Mouse (Mus musculus) CH12.LX (cell line): ENCODE results near the gene Celf2. TPM values are rescaled to one million over a fixed set of nuclear protein-coding genes. Genes with fewer than 3 reads are reported as not detected.

Experiments
- DNase-seq: peaks from one replicate; pipeline ENCODE4 v3.0.0-alpha.2; 2013; ENCODE audit errors: extremely low read depth
- H3K27ac ChIP-seq: 2 replicates; pipeline ENCODE4 v1.5.1; 2012; ENCODE audit warnings: low read depth, mild to moderate bottlenecking, control low read depth, moderate library complexity; ENCODE audit not compliant: insufficient read depth
- H3K27me3 ChIP-seq: replicated peaks from 2 replicates; pipeline ENCODE3; 2012; ENCODE audit warnings: inconsistent platforms
- H3K36me3 ChIP-seq, 2 experiments: replicated peaks in 1 of 2; 2 replicates each; pipeline versions ENCODE3 to v1.6.1; 2012; ENCODE audit warnings: inconsistent platforms in 1 of 2, low read length in 1 of 2, mild to moderate bottlenecking in 1 of 2, mixed read lengths in 1 of 2, moderate library complexity in 1 of 2; ENCODE audit not compliant: control insufficient read depth in 1 of 2, insufficient read depth in 1 of 2
- H3K4me1 ChIP-seq, 2 experiments: 2 replicates each; pipeline ENCODE4 v1.6.1; 2012; ENCODE audit warnings: inconsistent platforms in 1 of 2, moderate library complexity in 1 of 2; ENCODE audit not compliant: insufficient read depth in 2 of 2, control insufficient read depth in 1 of 2
- H3K4me2 ChIP-seq: 2 replicates; pipeline ENCODE4 v1.6.1; 2012; ENCODE audit warnings: low read depth, mild to moderate bottlenecking, control low read depth; ENCODE audit not compliant: poor library complexity, insufficient read depth, severe bottlenecking
- H3K4me3 ChIP-seq, 3 experiments: fragments of 150-350 bp in 1 of 3; sonication (generic) in 1 of 3; replicated peaks in 1 of 3; 2 replicates each; pipeline versions ENCODE3 to v1.5.1; 2011 to 2012; ENCODE audit warnings: low read depth in 2 of 3, low read length in 2 of 3, mild to moderate bottlenecking in 2 of 3, moderate library complexity in 2 of 3, control low read depth in 1 of 3, improper control_type of control experiment in 1 of 3, inconsistent platforms in 1 of 3, mixed read lengths in 1 of 3; ENCODE audit not compliant: poor library complexity in 1 of 3
- H3K79me2 ChIP-seq: replicated peaks from 2 replicates; pipeline ENCODE4 v1.6.1; 2012; ENCODE audit warnings: mild to moderate bottlenecking, moderate library complexity; ENCODE audit not compliant: control insufficient read depth, poor library complexity, insufficient read depth, severe bottlenecking; ENCODE audit errors: extremely low read depth
- H3K9ac ChIP-seq: 2 replicates; pipeline ENCODE4 v1.6.1; 2012; ENCODE audit warnings: low read depth, mild to moderate bottlenecking, control low read depth, moderate library complexity; ENCODE audit not compliant: insufficient read depth
- H3K9me3 ChIP-seq: replicated peaks from 2 replicates; pipeline ENCODE3; 2012; ENCODE audit warnings: low read length, inconsistent platforms, mixed read lengths
- CHD2 ChIP-seq: IDR thresholded peaks from 2 replicates; pipeline ENCODE4 v1.6.1; 2011; ENCODE audit warnings: low read length, improper control_type of control experiment
- ELF1 ChIP-seq: IDR thresholded peaks from 2 replicates; pipeline ENCODE4 v1.6.1; 2014; ENCODE audit warnings: low read depth, mild to moderate bottlenecking, inconsistent platforms, low read length, improper control_type of control experiment
- EP300 ChIP-seq: IDR thresholded peaks from 2 replicates; pipeline ENCODE4 v1.6.1; 2011; ENCODE audit warnings: low read length, improper control_type of control experiment
- ETS1 ChIP-seq: conservative IDR thresholded peaks from 2 replicates; pipeline ENCODE4 v1.6.1; 2012; ENCODE audit warnings: low read depth, mild to moderate bottlenecking, inconsistent platforms, low read length, improper control_type of control experiment, moderate library complexity
- IRF4 ChIP-seq: IDR thresholded peaks from 2 replicates; pipeline ENCODE4 v1.6.1; 2014; ENCODE audit warnings: low read depth, mild to moderate bottlenecking, inconsistent platforms, low read length, improper control_type of control experiment
- JUN ChIP-seq: IDR thresholded peaks from 2 replicates; pipeline ENCODE4 v1.6.1; 2011; ENCODE audit warnings: low read depth, mild to moderate bottlenecking, low read length, improper control_type of control experiment, moderate library complexity; ENCODE audit not compliant: insufficient read depth
- KAT2A ChIP-seq: IDR thresholded peaks from 2 replicates; pipeline ENCODE4 v1.6.1; 2012; ENCODE audit warnings: low read length, improper control_type of control experiment, inconsistent platforms; ENCODE audit not compliant: insufficient replicate concordance
- NELFE ChIP-seq: IDR thresholded peaks from 2 replicates; pipeline ENCODE4 v1.6.1; 2011; ENCODE audit warnings: low read depth, low read length, improper control_type of control experiment
- PAX5 ChIP-seq: IDR thresholded peaks from 2 replicates; pipeline ENCODE4 v1.6.1; 2012; ENCODE audit warnings: low read length, inconsistent platforms, mixed read lengths
- POLR2A ChIP-seq: IDR thresholded peaks from 2 replicates; pipeline ENCODE4 v1.6.1; 2011; ENCODE audit warnings: low read depth, mild to moderate bottlenecking, improper control_type of control experiment, low read length
- RAD21 ChIP-seq: IDR thresholded peaks from 2 replicates; pipeline ENCODE4 v1.6.1; 2011; ENCODE audit warnings: low read depth, mild to moderate bottlenecking, low read length, improper control_type of control experiment, moderate library complexity
- TCF12 ChIP-seq: IDR thresholded peaks from 2 replicates; pipeline ENCODE4 v1.6.1; 2014; ENCODE audit warnings: low read depth, mild to moderate bottlenecking, inconsistent platforms, low read length, improper control_type of control experiment
- USF2 ChIP-seq: conservative IDR thresholded peaks from 2 replicates; pipeline ENCODE4 v1.6.1; 2011; ENCODE audit warnings: low read depth, low read length, improper control_type of control experiment
- ZC3H11A ChIP-seq: IDR thresholded peaks from 2 replicates; pipeline ENCODE4 v1.6.1; 2012; ENCODE audit warnings: low read depth, mild to moderate bottlenecking, inconsistent platforms, low read length, improper control_type of control experiment
- ZKSCAN1 ChIP-seq: IDR thresholded peaks from 2 replicates; pipeline ENCODE4 v1.6.1; 2012; ENCODE audit warnings: low read depth, inconsistent platforms, low read length, improper control_type of control experiment, borderline replicate concordance
- ZMIZ1 ChIP-seq: IDR thresholded peaks from 2 replicates; pipeline ENCODE4 v1.6.1; 2012; ENCODE audit warnings: low read depth, mild to moderate bottlenecking, inconsistent platforms, low read length, improper control_type of control experiment
- ZNF384 ChIP-seq: IDR thresholded peaks from 2 replicates; pipeline ENCODE4 v1.6.1; 2012; ENCODE audit warnings: low read depth, low read length, improper control_type of control experiment, inconsistent platforms
- dilution Hi-C: fragments of 300-500 bp; cut with MboI; formaldehyde crosslinking; loops from 2 replicates; pipeline ENCODE4 v1.14.3; 2020; ENCODE audit warnings: low sequenced_read_pairs; ENCODE audit not compliant: extremely low pct_unique_long_range_greater_than_20kb, extremely low pct_ligation_motif_present
- in situ Hi-C: fragments of 300-500 bp; cut with MboI; formaldehyde crosslinking; loops from 3 replicates; pipeline ENCODE4 v1.14.3; 2019; ENCODE audit warnings: low sequenced_read_pairs, low pct_ligation_motif_present, low pct_unique_long_range_greater_than_20kb, mixed read lengths
- polyA plus RNA-seq: library from polyadenylated mRNA; unstranded; fragments of >175 nt; gene quantifications from 2 replicates; pipeline ENCODE4 v1.2.1, GENCODE M21; 2012; ENCODE audit warnings: low read depth; ENCODE audit not compliant: insufficient read length
- total RNA-seq, 2 experiments: library from RNA; depleted of rRNA; stranded (reverse); fragments of 300-350 nt in 1 of 2; fragments of >200 nt in 1 of 2; gene quantifications; 2 replicates each; pipeline ENCODE4 v1.2.3; 2012 to 2014

Celf2 gene
- total and polyA plus RNA-seq, 3 experiments, result 51.0 to 143 (median 103) TPM

GRCm38 (mm10) chr2:6830021-6830420, 679.3 kb downstream of the Celf2 start:
- Histone ChIP-seq H3K9ac (no peak overlapping the region), H3K79me2 (no peaks in the 10 kb centered on the region), H3K4me1 (no peaks in the 10 kb centered on the region; a peak in 1 of 4 replicates), H3K36me3 (no peaks in the 10 kb centered on the region)
- no peak for TF ChIP-seq POLR2A
- no peak for TF ChIP-seq KAT2A
- no peak for TF ChIP-seq ZMIZ1
- TF ChIP-seq, all 38 proteins: peak for 0
- no peak overlapping the region for H3K4me3 ChIP-seq
- in situ Hi-C loops (no loop called here), dilution Hi-C loops (no loop called here)
- H3K4me2 ChIP-seq, result no peak overlapping the region
- DNase-seq, result no peak
- no peaks in the 10 kb centered on the region for H3K9me3 ChIP-seq
- no peak overlapping the region for H3K27ac ChIP-seq
- H3K27me3 ChIP-seq, result no peaks in the 10 kb centered on the region

GRCm38 (mm10) chr2:6827583-6827982, 681.8 kb downstream of the Celf2 start:
- no peak overlapping the region for H3K9ac ChIP-seq
- H3K4me3 ChIP-seq, result no peak overlapping the region
- in situ Hi-C loops (no loop called here), dilution Hi-C loops (no loop called here)
- no peak overlapping the region for H3K27ac ChIP-seq
- TF ChIP-seq PAX5 (no peak), ZKSCAN1 (no peak), USF2 (no peak), NELFE (no peak), CHD2 (no peak), ZNF384 (no peak), ZC3H11A (no peak), ETS1 (no peak), JUN (no peak), EP300 (no peak), TCF12 (no peak), RAD21 (no peak), IRF4 (no peak), ELF1 (no peak)
- H3K4me2 ChIP-seq, result no peak overlapping the region
- DNase-seq, result no peak
- H3K36me3 ChIP-seq, result no peaks in the 10 kb centered on the region
- no peaks in the 10 kb centered on the region for H3K79me2 ChIP-seq
- peaks cover 2 to 10% of the 10 kb centered on the region in 2 experiments; a peak in 2 of 4 replicates for H3K4me1 ChIP-seq
- no peaks in the 10 kb centered on the region for H3K9me3 ChIP-seq
- no peaks in the 10 kb centered on the region for H3K27me3 ChIP-seq
